Mouse (Mus musculus) cerebellum, adult (tissue): ENCODE results near the gene Plcb1.

Experiments used
- ATAC-seq: cut with Nextera tagmentation; 2 replicates; pipeline ENCODE4 v1.9.2; 2017; ENCODE audit warnings: mild to moderate bottlenecking, moderate library complexity, mixed read lengths; ENCODE audit not compliant: insufficient number of reproducible peaks, low FRiP score, low TSS enrichment

Plcb1 gene

GRCm38 (mm10) chr2:134785970-134786855, at the start of gene Plcb1:
Plcb1 (plus strand) TSS chr2:134786067.
- ATAC-seq: peak; percentile 94

DNA sequence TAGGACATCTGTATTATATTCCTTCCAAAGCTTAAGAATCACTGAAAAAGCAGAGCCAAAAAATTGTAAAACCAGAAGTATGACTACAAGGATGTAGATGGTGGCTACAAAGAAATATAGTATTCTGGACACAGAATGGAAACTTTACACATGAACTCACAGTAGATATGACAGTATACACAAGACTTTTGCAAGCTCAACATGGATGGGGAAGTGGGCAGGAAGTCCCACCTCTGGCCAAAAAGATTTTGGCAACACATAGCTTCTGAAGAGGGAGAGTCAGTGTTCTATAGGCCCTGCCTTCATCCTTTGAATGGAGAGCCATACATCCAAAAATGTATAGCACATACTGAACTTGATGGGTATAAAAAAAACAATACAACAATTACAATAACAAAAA, 30.3 kb upstream of the Plcb1 start:
- no peak for ATAC-seq

- ATAC-seq: no peak
These were observed 29.8 kb upstream of the Plcb1 start for GRCm38 (mm10) chr2:134756086-134756485.

DNA sequence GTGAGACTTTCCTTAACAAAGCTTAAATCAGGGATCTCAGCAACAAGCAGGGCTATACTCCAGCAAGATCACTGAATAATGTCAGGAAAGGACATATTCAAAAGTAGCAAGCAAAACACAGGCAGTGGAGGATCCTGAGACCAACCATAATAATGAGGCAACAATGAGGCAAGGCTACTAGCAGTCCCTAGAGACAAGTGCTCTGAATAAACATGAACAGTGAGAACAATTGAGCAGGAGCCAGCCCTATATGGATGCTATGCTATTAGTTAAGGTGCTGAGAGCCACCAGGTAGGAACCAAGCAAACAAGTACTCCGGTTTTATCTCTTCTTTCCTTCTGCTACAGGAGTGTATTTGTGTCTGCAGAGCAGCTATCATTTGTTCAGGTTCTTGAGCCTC, 24.8 kb upstream of the Plcb1 start:
- ATAC-seq: no peak

- ATAC-seq: no peak
These were observed 22.4 kb upstream of the Plcb1 start for GRCm38 (mm10) chr2:134763406-134763990.

GRCm38 (mm10) chr2:134764506-134764905, 21.4 kb upstream of the Plcb1 start:
- no peak for ATAC-seq

- ATAC-seq: no peak
These were observed 6.0 kb upstream of the Plcb1 start for GRCm38 (mm10) chr2:134779826-134780225.

DNA sequence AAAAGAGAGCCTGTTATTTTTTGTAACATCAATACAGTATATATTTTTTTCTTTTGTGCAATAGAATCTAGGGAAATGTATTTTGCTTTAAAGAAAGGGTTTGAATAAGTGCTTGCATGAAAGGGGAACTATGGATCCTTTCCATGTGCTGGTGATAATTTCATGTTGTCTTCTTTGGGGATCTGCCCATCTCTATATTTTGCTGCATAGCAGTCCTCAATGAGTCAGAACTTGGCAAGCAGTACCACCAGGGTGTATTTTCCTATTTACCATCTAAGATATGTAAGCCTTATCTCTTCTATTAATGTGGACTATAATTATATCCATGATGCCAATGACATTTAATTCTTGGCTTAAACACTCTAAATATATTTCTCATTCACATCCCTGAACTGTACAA, 5.6 kb upstream of the Plcb1 start:
- ATAC-seq: no peak

- ATAC-seq: no peak
These were observed 986 bp downstream of the Plcb1 start for GRCm38 (mm10) chr2:134786856-134787250.

GRCm38 (mm10) chr2:134787336-134788095, 1.6 kb downstream of the Plcb1 start:
- no peak for ATAC-seq

DNA sequence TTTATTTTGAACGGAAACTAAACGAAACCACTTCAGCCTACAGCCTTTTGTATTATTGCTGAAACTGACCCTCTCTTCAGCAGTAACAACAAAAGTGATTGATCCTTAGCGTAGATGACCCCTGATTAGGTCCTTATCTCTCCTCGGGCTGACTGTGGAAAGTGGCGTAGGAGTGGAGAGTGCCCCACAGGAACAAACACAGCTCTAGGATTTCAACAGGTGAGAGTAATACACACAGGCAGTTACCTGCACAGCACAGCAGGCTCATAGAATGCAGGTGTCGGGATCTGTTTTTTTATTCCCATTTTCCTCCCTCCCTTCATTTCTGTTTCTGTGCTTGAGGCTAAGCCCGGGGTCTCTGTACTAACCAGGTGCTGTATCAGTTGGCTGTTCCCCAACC, 7.1 kb downstream of the Plcb1 start:
- no peak for ATAC-seq

DNA sequence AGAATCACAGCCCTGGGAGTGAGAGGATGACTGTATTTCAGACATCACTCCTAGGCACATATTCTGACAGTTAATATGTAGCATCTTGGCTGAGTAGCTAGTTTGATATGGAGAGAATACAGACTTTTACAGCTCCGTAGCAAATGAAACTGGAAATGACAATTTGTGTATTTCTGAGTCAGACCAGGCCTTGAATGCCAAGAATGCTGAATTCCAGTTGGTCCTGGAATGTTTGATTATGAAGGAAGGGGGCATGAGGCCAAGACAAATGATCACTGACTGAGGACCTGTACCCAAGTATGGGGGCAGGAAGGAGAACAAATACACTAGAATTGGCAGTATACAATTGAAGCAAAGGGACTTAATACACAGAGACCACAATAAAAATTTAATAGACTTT, 14.4 kb downstream of the Plcb1 start:
- no peak for ATAC-seq

DNA sequence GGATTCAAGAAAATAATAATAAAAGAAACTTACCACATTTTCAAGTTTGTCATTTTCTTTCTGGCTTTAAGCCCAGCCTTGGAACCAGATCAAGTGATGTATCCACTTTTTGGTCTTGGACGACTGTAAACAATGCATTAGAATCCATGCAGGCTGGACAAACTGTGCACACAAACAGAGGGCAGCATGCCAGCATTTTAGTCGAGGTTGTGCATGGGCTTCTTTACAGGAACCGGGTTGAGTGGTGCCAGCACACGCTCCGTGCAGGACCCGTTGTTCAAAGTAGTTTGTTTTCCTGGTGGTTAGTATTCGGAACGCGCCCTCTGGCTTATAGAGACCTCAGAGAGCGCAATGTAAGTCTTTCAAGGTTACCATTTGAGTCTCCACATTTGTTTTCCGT, 30.5 kb downstream of the Plcb1 start:
- ATAC-seq: no peak

- ATAC-seq: no peak
These were observed 31.4 kb downstream of the Plcb1 start for GRCm38 (mm10) chr2:134817058-134817840.

- no peak for ATAC-seq
These were observed 35.3 kb downstream of the Plcb1 start for GRCm38 (mm10) chr2:134821176-134821575.

- ATAC-seq: no peak
These were observed 39.8 kb downstream of the Plcb1 start for GRCm38 (mm10) chr2:134825645-134826044.

DNA sequence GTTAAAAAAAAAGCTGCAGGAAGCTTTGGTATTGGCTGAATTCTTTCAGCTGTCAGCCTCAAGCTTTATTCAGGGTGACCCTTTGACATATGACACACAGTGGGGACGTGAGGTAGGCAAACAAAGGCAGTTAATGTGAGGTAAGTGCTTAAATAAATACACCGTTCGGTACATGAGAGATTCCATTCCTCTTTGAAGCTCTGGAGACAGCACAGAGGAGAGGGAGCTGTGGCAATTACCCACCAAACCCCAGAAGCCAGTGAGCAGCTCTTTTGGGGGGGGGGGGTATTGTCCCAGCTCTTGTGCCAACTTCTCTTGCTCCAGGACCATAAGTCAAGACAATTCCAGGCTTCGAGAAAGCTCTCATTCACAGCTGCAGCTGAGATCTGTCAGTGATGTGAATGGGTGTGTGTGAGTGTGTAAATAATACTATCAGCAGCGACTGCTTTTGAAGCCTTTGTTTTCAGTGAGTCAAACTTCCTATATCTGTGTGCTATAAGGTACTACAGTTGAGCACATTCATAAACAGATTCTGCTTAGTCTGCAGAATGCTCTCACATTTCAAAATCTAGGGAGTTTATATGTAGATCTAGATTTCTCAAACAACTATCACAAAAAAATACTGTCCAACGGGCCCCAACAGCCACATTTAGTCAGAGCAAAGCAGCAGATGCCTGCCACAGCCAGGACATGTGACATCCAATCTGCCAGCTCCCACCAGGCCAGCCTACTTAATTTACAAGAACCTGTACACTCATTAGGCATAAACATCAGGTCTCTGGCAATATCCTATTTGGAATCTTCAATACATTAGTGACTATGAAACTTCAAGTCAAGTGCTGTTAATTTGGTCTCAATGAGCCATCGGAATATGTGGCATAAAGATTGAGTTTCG, 40.5 kb downstream of the Plcb1 start:
- ATAC-seq: no peak

DNA sequence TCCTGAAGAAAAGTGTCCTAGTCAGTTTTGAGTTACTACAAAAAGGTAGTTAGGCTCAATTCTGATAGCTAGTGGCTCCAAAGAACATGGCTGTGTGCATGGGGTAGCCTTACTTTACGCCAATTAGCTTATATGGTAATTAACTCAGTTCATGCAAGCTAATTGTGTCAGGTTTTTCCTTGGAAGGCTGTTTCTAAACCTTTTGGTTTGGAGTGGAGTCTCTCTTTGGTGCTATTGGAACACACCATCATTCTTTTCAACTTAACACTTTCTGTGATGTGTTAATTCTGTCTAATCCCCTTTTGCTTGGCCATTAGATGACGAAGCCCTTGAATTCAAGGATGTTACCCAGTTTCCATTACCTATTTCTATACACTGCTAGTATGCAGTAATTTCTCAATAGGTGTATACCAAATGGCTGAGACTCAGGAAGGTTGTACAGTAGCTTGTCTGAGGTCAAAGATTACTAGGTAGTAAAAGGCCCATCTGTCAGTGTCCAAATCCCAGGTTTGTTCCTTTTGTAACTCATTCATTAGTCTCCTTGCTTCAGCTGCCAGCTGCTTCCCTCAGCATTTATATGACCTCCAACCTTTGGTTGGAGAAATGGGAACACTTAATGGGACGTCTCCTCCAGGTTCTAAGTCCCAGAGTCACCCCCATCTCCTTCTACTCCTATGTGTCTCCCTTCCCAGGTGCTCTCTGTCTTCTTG, 42.1 kb downstream of the Plcb1 start:
- ATAC-seq: no peak

GRCm38 (mm10) chr2:134831861-134832260, 46.0 kb downstream of the Plcb1 start:
- no peak for ATAC-seq
